Mouse (Mus musculus) thymus, postnatal 0 days (tissue): ENCODE results near the gene Gm16405. TPM values are rescaled to one million over a fixed set of nuclear protein-coding genes. Genes with fewer than 3 reads are reported as not detected.
"Not testable (repeated sequence)": the region's sequence is repeated elsewhere in the genome, so short reads cannot be mapped to it uniquely, and the experiment has no call there.

ENCODE experiments used
- DNase-seq: peaks from one replicate; pipeline ENCODE4 v3.0.0-alpha.2; 2015; ENCODE audit warnings: low spot score
- polyA plus RNA-seq: library from polyadenylated mRNA; unstranded; fragments of >200 nt; fragmentation: Nextera tagmentation; extraction: Ambion mirVana; gene quantifications from 2 replicates; pipeline ENCODE4 v1.2.1, GENCODE M21; 2015

Gene Gm16405
- polyA plus RNA-seq, result not detected in 2 replicates

- DNase-seq, result not testable (repeated sequence)
These were observed at the start of gene Gm16405 for GRCm38 (mm10) chrX:54530908-54531307. TSS of gene Gm16405 (plus strand) at chrX:54531208.

Other genes starting within 250 kb of the Gm16405 start
- not detected in 2 replicates for gene Gm16430, start 91.0 kb downstream of the Gm16405 start, polyA plus RNA-seq